Mouse (Mus musculus) liver, embryonic 14.5 days (tissue): ENCODE measurements at regions not wholly inside any gene's neighbourhood (a gene's known extent, or its start where the extent isn't known, plus 50 kb on each side); places are given as distances from the start of the nearest gene placed in this dataset.

Source experiments
- ATAC-seq: fragments of 200-750 bp; cut with Nextera tagmentation; 2 replicates; pipeline ENCODE4 v1.8.0; 2017; ENCODE audit warnings: moderate number of reproducible peaks, mild to moderate bottlenecking, moderate library complexity; ENCODE audit not compliant: insufficient read depth
- DNase-seq, 3 experiments: peaks; one replicate each; pipeline ENCODE4 v3.0.0-alpha.2; 2012 to 2013; ENCODE audit warnings: low read depth in 3 of 3, low spot score in 3 of 3
- H3K27ac ChIP-seq: fragments of 300-500 bp; sonication (generic); 2 replicates; pipeline ENCODE4 v1.5.1; 2014; ENCODE audit warnings: moderate library complexity, mild to moderate bottlenecking, control low read depth, inconsistent platforms
- H3K27me3 ChIP-seq: fragments of 300-500 bp; sonication (generic); 2 replicates; pipeline ENCODE4 v1.6.1; 2014; ENCODE audit warnings: mild to moderate bottlenecking, low read length, moderate library complexity; ENCODE audit not compliant: control insufficient read depth, insufficient read depth
- H3K36me3 ChIP-seq: fragments of 300-500 bp; sonication (generic); replicated peaks from 2 replicates; pipeline ENCODE4 v1.6.1; 2014; ENCODE audit warnings: low read depth; ENCODE audit not compliant: control insufficient read depth, insufficient read depth
- H3K4me1 ChIP-seq, 2 experiments: fragments of 200-500 bp in 1 of 2; fragments of 300-500 bp in 1 of 2; sonication (generic) in 1 of 2; replicated peaks; 2 replicates each; pipeline ENCODE4 v1.6.1; 2012 to 2014; ENCODE audit warnings: antibody characterized with exemption in 1 of 2, inconsistent platforms in 1 of 2, low read length in 1 of 2; ENCODE audit not compliant: control insufficient read depth in 2 of 2, insufficient read depth in 2 of 2
- H3K4me2 ChIP-seq: fragments of 300-500 bp; sonication (generic); 2 replicates; pipeline ENCODE4 v1.6.1; 2014; ENCODE audit warnings: low read depth, mild to moderate bottlenecking, control low read depth, moderate library complexity
- H3K4me3 ChIP-seq, 2 experiments: fragments of 200-500 bp in 1 of 2; fragments of 300-500 bp in 1 of 2; sonication (generic) in 1 of 2; 2 replicates each; pipeline ENCODE4 v1.5.1; 2012 to 2014; ENCODE audit warnings: low read depth in 2 of 2, low read length in 2 of 2, mild to moderate bottlenecking in 2 of 2, control low read depth in 1 of 2, inconsistent platforms in 1 of 2, moderate library complexity in 1 of 2; ENCODE audit not compliant: insufficient read depth in 1 of 2
- H3K9ac ChIP-seq: fragments of 300-500 bp; sonication (generic); replicated peaks from 2 replicates; pipeline ENCODE4 v1.6.1; 2014; ENCODE audit warnings: mild to moderate bottlenecking, control low read depth, moderate library complexity
- H3K9me3 ChIP-seq: fragments of 300-500 bp; sonication (generic); 2 replicates; pipeline ENCODE4 v1.6.1; 2016; ENCODE audit warnings: low read length, mixed read lengths; ENCODE audit not compliant: control insufficient read depth
- CTCF ChIP-seq: IDR thresholded peaks from 2 replicates; pipeline ENCODE4 v1.5.1; 2016; ENCODE audit warnings: antibody characterized with exemption, low read depth, control low read depth
- EP300 ChIP-seq: IDR thresholded peaks from 2 replicates; pipeline ENCODE4 v1.6.1; 2016; ENCODE audit warnings: antibody characterized with exemption, low read depth
- WGBS: fragments of 180-500 bp; shearing (Covaris S2); extraction: QIAGEN DNeasy Blood & Tissue Kit; methylation state at CpG from one replicate; pipeline ENCODE4 v1.1.7; 2014; ENCODE audit not compliant: insufficient replicate concordance; 5-methylcytosine and 5-hydroxymethylcytosine counted together

DNA sequence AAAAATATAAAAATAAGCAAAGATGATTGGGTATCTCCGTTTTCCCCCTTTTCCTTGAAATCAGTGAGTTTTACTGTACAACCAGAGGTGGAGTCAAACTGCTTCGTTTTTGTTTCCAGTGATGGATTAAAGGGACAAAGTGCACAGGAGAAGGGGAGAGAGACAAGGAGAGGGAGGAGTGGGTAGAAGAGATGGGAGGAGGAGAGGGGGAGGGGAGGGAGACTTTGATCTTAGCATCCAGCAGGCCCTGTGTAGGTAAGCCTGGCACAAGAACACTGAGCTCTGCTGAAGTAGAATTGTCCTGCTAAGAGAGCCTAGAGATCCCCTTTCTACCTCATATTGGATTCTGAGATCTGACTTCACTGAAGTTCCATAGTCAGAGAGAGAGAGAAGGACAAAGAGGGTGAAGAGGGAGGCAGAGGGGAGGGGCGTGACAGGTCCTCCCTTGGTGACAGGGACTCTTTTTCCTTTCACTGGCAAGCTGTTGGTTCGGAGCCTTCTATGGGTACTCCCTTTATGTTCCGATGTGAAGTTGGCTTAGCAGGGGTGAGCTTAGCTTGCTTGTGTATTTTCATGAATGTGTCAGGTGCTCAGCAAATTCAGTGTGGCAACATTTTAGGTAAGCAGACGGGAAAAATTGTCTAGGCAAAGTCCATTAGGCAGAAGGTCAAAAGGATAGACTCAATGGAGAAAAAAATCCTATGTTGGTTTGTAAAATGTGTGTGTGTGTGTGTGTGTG, 154.4 kb upstream of the Tnp1 start:
- TF ChIP-seq CTCF, result no peak
- TF ChIP-seq EP300, result no peak
- no peaks in the 10 kb centered on the region for H3K9me3 ChIP-seq
- H3K27ac ChIP-seq, result no peak overlapping the region
- H3K36me3 ChIP-seq, result no peaks in the 10 kb centered on the region
- no peaks in the 10 kb centered on the region for H3K27me3 ChIP-seq
- H3K4me3 ChIP-seq, result no peak overlapping the region
- no peak for DNase-seq
- no peak for ATAC-seq
- no peak overlapping the region for H3K9ac ChIP-seq
- H3K4me2 ChIP-seq, result no peak overlapping the region
- 52% methylated on average over 6 of the region's 6 CpGs for WGBS
- no peaks in the 10 kb centered on the region for H3K4me1 ChIP-seq

DNA sequence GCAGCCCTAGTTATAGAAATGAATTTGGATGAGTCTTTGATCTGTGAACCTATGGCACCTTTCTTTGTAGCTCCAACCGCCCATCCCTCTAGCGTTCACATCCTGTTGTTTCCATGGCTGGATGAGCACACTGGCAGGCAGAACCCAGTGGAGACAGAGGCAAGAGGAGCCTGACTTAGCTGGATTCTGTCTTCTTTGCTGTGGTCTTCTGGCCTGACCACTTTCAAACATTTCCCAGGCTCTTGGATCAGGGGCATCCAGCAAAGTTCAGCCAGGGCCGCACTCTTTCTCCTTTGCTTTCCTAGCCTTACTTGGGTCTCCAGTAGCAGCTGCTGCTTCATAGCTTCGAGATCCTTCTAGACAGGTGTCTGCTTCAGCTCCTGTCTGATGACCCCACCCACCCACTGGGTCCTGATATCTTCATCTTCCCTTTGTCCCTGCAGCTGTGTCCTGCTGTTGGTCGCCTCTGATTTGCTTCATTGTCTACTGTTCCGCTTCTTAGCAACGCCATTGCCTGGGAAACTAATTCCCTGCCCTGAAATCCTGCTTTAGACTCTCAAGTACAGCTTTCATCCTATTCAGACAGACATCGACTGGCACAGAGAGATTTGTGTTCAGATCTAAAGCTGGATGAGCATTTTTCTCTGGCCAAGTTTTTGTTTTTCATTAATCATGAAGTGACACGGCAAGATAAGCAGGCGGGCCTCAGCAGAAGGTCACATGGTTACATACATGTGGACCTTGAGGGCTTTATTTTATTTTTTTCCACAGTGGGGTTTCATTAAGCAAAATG, 153.6 kb upstream of the Tnp1 start:
- Histone ChIP-seq H3K4me3 (no peak overlapping the region), H3K27me3 (no peaks in the 10 kb centered on the region), H3K9me3 (no peaks in the 10 kb centered on the region), H3K27ac (no peak overlapping the region), H3K4me1 (no peaks in the 10 kb centered on the region), H3K9ac (no peak overlapping the region), H3K36me3 (no peaks in the 10 kb centered on the region), H3K4me2 (no peak overlapping the region)
- 67% methylated on average over 10 of the region's 10 CpGs for WGBS
- no peak for TF ChIP-seq CTCF
- no peak for TF ChIP-seq EP300
- DNase-seq, result no peak
- ATAC-seq, result no peak

DNA sequence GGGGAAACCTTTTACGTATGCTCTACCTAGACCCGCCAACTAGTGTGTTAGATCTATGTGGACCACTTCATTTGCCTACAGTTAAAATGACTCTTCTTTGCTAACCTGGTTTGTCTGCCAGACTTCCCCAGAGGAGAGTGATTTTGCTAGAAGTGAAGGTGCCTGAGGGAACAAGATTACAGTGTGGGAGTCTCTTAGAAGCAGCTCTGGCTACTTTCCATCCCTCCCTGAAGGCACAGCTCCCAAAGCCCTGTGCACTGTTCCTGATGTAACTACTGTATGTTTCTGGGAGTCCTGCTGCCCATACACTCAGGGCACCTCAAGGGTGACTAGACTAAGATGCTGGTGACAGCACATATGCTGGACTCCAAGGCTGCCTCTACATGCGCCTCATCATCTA, 144.5 kb upstream of the Tnp1 start:
- 69% methylated on average over 3 of the region's 3 CpGs for WGBS
- no peaks in the 10 kb centered on the region for H3K36me3 ChIP-seq
- H3K27ac ChIP-seq, result no peak overlapping the region
- H3K4me3 ChIP-seq, result no peak overlapping the region
- H3K4me2 ChIP-seq, result no peak overlapping the region
- H3K27me3 ChIP-seq, result no peaks in the 10 kb centered on the region
- no peak for TF ChIP-seq CTCF
- TF ChIP-seq EP300, result no peak
- H3K9me3 ChIP-seq, result no peaks in the 10 kb centered on the region
- H3K4me1 ChIP-seq, result no peaks in the 10 kb centered on the region
- H3K9ac ChIP-seq, result no peak overlapping the region
- ATAC-seq (no peak), DNase-seq (no peak)

GRCm38 (mm10) chr1:73159405-73159976, 143.8 kb upstream of the Tnp1 start:
- no peaks in the 10 kb centered on the region for H3K27me3 ChIP-seq
- H3K4me3 ChIP-seq, result no peak overlapping the region
- H3K4me1 ChIP-seq, result no peaks in the 10 kb centered on the region
- H3K4me2 ChIP-seq, result no peak overlapping the region
- H3K27ac ChIP-seq, result no peak overlapping the region
- no peaks in the 10 kb centered on the region for H3K9me3 ChIP-seq
- no peaks in the 10 kb centered on the region for H3K36me3 ChIP-seq
- DNase-seq (no peak), ATAC-seq (no peak)
- H3K9ac ChIP-seq, result no peak overlapping the region
- WGBS, result 62% methylated on average over 7 of the region's 7 CpGs
- TF ChIP-seq CTCF (no peak), EP300 (no peak)

- no peak overlapping the region for H3K9ac ChIP-seq
- no peaks in the 10 kb centered on the region for H3K9me3 ChIP-seq
- H3K27ac ChIP-seq, result no peak overlapping the region
- no peak for DNase-seq
- no peak overlapping the region for H3K4me2 ChIP-seq
- H3K4me1 ChIP-seq, result no peaks in the 10 kb centered on the region
- no peak for TF ChIP-seq CTCF
- no peaks in the 10 kb centered on the region for H3K27me3 ChIP-seq
- 51% methylated on average over 9 of the region's 9 CpGs for WGBS
- no peaks in the 10 kb centered on the region for H3K36me3 ChIP-seq
- ATAC-seq, result no peak
- no peak overlapping the region for H3K4me3 ChIP-seq
Measured at GRCm38 (mm10) chr1:73153438-73154097, 137.9 kb upstream of the Tnp1 start.
